Mouse (Mus musculus) stomach, postnatal 0 days (tissue): ENCODE measurements around the gene Zfp239. TPM values are rescaled to one million over a fixed set of nuclear protein-coding genes. Genes with fewer than 3 reads are reported as not detected.

Experiments used
- ATAC-seq: fragments of 200-750 bp; cut with Nextera tagmentation; 2 replicates; pipeline ENCODE4 v1.8.0; 2017; ENCODE audit not compliant: low FRiP score, low TSS enrichment
- DNase-seq: peaks from one replicate; pipeline ENCODE4 v3.0.0-alpha.2; 2016; ENCODE audit warnings: low spot score
- H3K27ac ChIP-seq: fragments of 300-500 bp; sonication (generic); replicated peaks from 2 replicates; pipeline ENCODE4 v1.5.1; 2014; ENCODE audit warnings: mild to moderate bottlenecking, control low read depth
- H3K27me3 ChIP-seq: fragments of 300-500 bp; sonication (generic); 2 replicates; pipeline ENCODE4 v1.6.1; 2014; ENCODE audit warnings: low read length; ENCODE audit not compliant: control insufficient read depth, insufficient read depth
- H3K36me3 ChIP-seq: fragments of 300-500 bp; sonication (generic); 2 replicates; pipeline ENCODE4 v1.6.1; 2014; ENCODE audit warnings: low read length, mixed read lengths; ENCODE audit not compliant: control insufficient read depth, insufficient read depth
- H3K4me1 ChIP-seq: fragments of 300-500 bp; sonication (generic); replicated peaks from 2 replicates; pipeline ENCODE4 v1.6.1; 2014; ENCODE audit warnings: antibody characterized with exemption; ENCODE audit not compliant: control insufficient read depth, insufficient read depth
- H3K4me2 ChIP-seq: fragments of 300-500 bp; sonication (generic); replicated peaks from 2 replicates; pipeline ENCODE4 v1.6.1; 2014; ENCODE audit warnings: low read depth, mild to moderate bottlenecking, control low read depth, moderate library complexity
- H3K4me3 ChIP-seq: fragments of 300-500 bp; sonication (generic); 2 replicates; pipeline ENCODE4 v1.5.1; 2014; ENCODE audit warnings: low read depth, low read length, control low read depth
- H3K9ac ChIP-seq: fragments of 300-500 bp; sonication (generic); 2 replicates; pipeline ENCODE4 v1.6.1; 2014; ENCODE audit warnings: mild to moderate bottlenecking, low read length, control low read depth, mixed read lengths
- H3K9me3 ChIP-seq: fragments of 300-500 bp; sonication (generic); 2 replicates; pipeline ENCODE4 v1.6.1; 2016; ENCODE audit warnings: low read length; ENCODE audit not compliant: control insufficient read depth
- CTCF ChIP-seq: IDR thresholded peaks from 2 replicates; pipeline ENCODE4 v1.5.1; 2016; ENCODE audit warnings: antibody characterized with exemption, low read depth, mild to moderate bottlenecking, moderate library complexity
- EP300 ChIP-seq: optimal IDR thresholded peaks from 2 replicates; pipeline ENCODE3; 2016; ENCODE audit warnings: antibody characterized with exemption
- WGBS: fragments of 180-500 bp; shearing (Covaris S2); extraction: QIAGEN DNeasy Blood & Tissue Kit; methylation state at CpG from one replicate; pipeline ENCODE4 v1.1.7; 2014; 5-methylcytosine and 5-hydroxymethylcytosine counted together
- polyA plus RNA-seq: library from polyadenylated mRNA; unstranded; fragments of >200 nt; fragmentation: Nextera tagmentation; extraction: Ambion mirVana; gene quantifications from 2 replicates; pipeline ENCODE4 v1.2.1, GENCODE M21; 2015

The Zfp239 gene
- polyA plus RNA-seq, 1 experiment from 2014 or later: 2.0 TPM

GRCm38 (mm10) chr6:117900126-117901080 is 38.5 kb downstream of the Zfp239 start, which contains the start of gene Hnrnpf:
Gene Hnrnpf (plus strand): TSS chr6:117900324.
- Histone ChIP-seq H3K36me3 (no peaks in the 10 kb centered on the region), H3K4me1 (no peaks in the 10 kb centered on the region), H3K4me3 (no peak within 1 kb of the TSS), H3K4me2 (no peak within 1 kb of the TSS), H3K9me3 (no peaks in the 10 kb centered on the region), H3K9ac (no peak within 1 kb of the TSS), H3K27ac (no peak within 1 kb of the TSS), H3K27me3 (no peaks in the 10 kb centered on the region)
- no peak for DNase-seq
- 72% methylated on average over 17 of the region's 17 CpGs for WGBS
- TF ChIP-seq CTCF (no peak), EP300 (no peak)
- ATAC-seq: peak; percentile 55; the same call in 1 of the 2 replicates

GRCm38 (mm10) chr6:117901510-117902402 is 39.9 kb downstream of the Zfp239 start:
- Histone ChIP-seq H3K9me3 (no peaks in the 10 kb centered on the region), H3K36me3 (no peaks in the 10 kb centered on the region), H3K4me3 (no peak overlapping the region), H3K4me2 (no peak overlapping the region), H3K27me3 (no peaks in the 10 kb centered on the region), H3K4me1 (no peaks in the 10 kb centered on the region), H3K9ac (no peak overlapping the region), H3K27ac (no peak overlapping the region)
- no peak for ATAC-seq
- DNase-seq: no peak
- 66% methylated on average over 9 of the region's 9 CpGs for WGBS
- TF ChIP-seq EP300: no peak
- no peak for TF ChIP-seq CTCF

GRCm38 (mm10) chr6:117902556-117902955 is 40.7 kb downstream of the Zfp239 start:
- Histone ChIP-seq H3K27ac (no peak overlapping the region), H3K9ac (no peak overlapping the region), H3K4me2 (no peak overlapping the region), H3K4me1 (no peaks in the 10 kb centered on the region), H3K27me3 (no peaks in the 10 kb centered on the region), H3K36me3 (no peaks in the 10 kb centered on the region), H3K4me3 (no peak overlapping the region), H3K9me3 (no peaks in the 10 kb centered on the region)
- DNase-seq (no peak), ATAC-seq (no peak)
- no peak for TF ChIP-seq CTCF
- TF ChIP-seq EP300: no peak
- WGBS: 69% methylated on average over 4 of the region's 4 CpGs

- Histone ChIP-seq H3K9me3 (no peaks in the 10 kb centered on the region), H3K4me3 (no peak overlapping the region), H3K27ac (no peak overlapping the region), H3K36me3 (no peaks in the 10 kb centered on the region), H3K27me3 (no peaks in the 10 kb centered on the region), H3K4me2 (no peak overlapping the region), H3K9ac (no peak overlapping the region), H3K4me1 (0 out of 2 replicates have a peak, but pooled peaks cover under 1% of the 10 kb centered on the region)
- DNase-seq (no peak), ATAC-seq (no peak)
- WGBS: 90% methylated on average over 3 of the region's 3 CpGs
- no peak for TF ChIP-seq EP300
- no peak for TF ChIP-seq CTCF
Observed at GRCm38 (mm10) chr6:117903836-117904235, 41.9 kb downstream of the Zfp239 start.

- H3K4me1 ChIP-seq: 0 out of 2 replicates have a peak, but pooled peaks cover 3% of the 10 kb centered on the region
Observed at GRCm38 (mm10) chr6:117905260-117905930, 43.5 kb downstream of the Zfp239 start.

More at GRCm38 (mm10) chr6:117905260-117905930, 43.5 kb downstream of the Zfp239 start:
- H3K9ac ChIP-seq: peak overlapping the region; percentile 70
- H3K9me3 ChIP-seq: no peaks in the 10 kb centered on the region
- H3K27me3 ChIP-seq: no peaks in the 10 kb centered on the region
- H3K36me3 ChIP-seq: no peaks in the 10 kb centered on the region
- H3K4me3 ChIP-seq: peak overlapping the region; percentile 99
- peak overlapping the region; percentile 93 for H3K27ac ChIP-seq
- DNase-seq (no peak), ATAC-seq (no peak)
- WGBS: 18% methylated on average over 4 of the region's 4 CpGs
- H3K4me2 ChIP-seq: peak overlapping the region; percentile 58
- no peak for TF ChIP-seq CTCF
- TF ChIP-seq EP300: no peak
